Mouse (Mus musculus) liver (tissue): ENCODE measurements around the gene Atp8a1.

Experiments
- DNase-seq: peaks from one replicate; pipeline ENCODE4 v3.0.0-alpha.2; 2020; ENCODE audit warnings: mixed read lengths

Gene Atp8a1

GRCm38 (mm10) chr5:67628180-67628940, 218.9 kb downstream of the Atp8a1 start:
- DNase-seq = no peak

GRCm38 (mm10) chr5:67621230-67621629, 226.0 kb downstream of the Atp8a1 start:
- DNase-seq = no peak

- no peak for DNase-seq
These were observed 237.8 kb downstream of the Atp8a1 start for GRCm38 (mm10) chr5:67609520-67609837.

GRCm38 (mm10) chr5:67608674-67609519, 238.3 kb downstream of the Atp8a1 start:
- DNase-seq = no peak

- DNase-seq = peak; percentile 40
These were observed 239.2 kb downstream of the Atp8a1 start, which contains the start of gene Shisa3 for GRCm38 (mm10) chr5:67607804-67608673. TSS of gene Shisa3 (plus strand) at chr5:67607882.

- peak; percentile 15 for DNase-seq
These were observed 240.1 kb downstream of the Atp8a1 start for GRCm38 (mm10) chr5:67606916-67607803.

GRCm38 (mm10) chr5:67605951-67606350, 241.3 kb downstream of the Atp8a1 start:
- no peak for DNase-seq

- DNase-seq = no peak
These were observed 247.3 kb downstream of the Atp8a1 start for GRCm38 (mm10) chr5:67599935-67600334.

- no peak for DNase-seq
These were observed 251.6 kb downstream of the Atp8a1 start for GRCm38 (mm10) chr5:67595629-67596028.

GRCm38 (mm10) chr5:67595070-67595469, 252.2 kb downstream of the Atp8a1 start:
- no peak for DNase-seq

GRCm38 (mm10) chr5:67579725-67580633, 267.3 kb downstream of the Atp8a1 start:
- no peak for DNase-seq

- DNase-seq = no peak
These were observed 271.5 kb downstream of the Atp8a1 start for GRCm38 (mm10) chr5:67575705-67576104.

GRCm38 (mm10) chr5:67574039-67574438, 273.2 kb downstream of the Atp8a1 start:
- DNase-seq = no peak

- DNase-seq = no peak
These were observed 274.6 kb downstream of the Atp8a1 start for GRCm38 (mm10) chr5:67572552-67573155.
